Mouse (Mus musculus) lung, adult 2 months (tissue): ENCODE measurements around the gene Bcap31.

Experiments
- CTCF ChIP-seq: fragments of 200-500 bp; IDR thresholded peaks from 2 replicates; pipeline ENCODE4 v1.5.1; 2011; ENCODE audit warnings: mild to moderate bottlenecking, low read length, control low read depth; ENCODE audit not compliant: insufficient read depth
- POLR2A ChIP-seq: fragments of 200-500 bp; IDR thresholded peaks from 2 replicates; pipeline ENCODE4 v1.6.1; 2011; ENCODE audit warnings: low read depth, mild to moderate bottlenecking, control low read depth, low read length, borderline replicate concordance; ENCODE audit errors: extremely low read depth

DNA sequence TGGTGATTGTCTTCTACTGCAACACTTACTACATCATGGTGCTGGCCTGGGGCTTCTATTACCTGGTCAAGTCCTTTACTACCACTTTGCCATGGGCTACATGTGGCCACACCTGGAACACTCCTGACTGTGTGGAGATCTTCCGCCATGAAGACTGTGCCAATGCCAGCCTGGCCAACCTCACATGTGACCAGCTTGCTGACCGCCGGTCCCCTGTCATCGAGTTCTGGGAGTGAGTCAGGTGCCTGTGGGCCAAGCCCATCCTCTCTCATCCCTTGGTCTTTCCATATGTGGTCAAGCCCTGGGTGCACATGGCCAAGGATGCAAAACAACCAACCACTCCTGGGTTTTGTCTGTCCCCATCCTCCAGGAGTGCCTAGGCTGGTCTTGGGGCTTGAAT lies 39.3 kb downstream of the Bcap31 start:
- TF ChIP-seq CTCF (no peak), POLR2A (no peak)
